Mouse (Mus musculus): ENCODE results near the gene Ifngr2. TPM values are rescaled to one million over a fixed set of nuclear protein-coding genes. Genes with fewer than 3 reads are reported as not detected.

Ifngr2 gene
- polyA plus RNA-seq, 1 experiment from 2014 or later, result 99.9 TPM

GRCm38 (mm10) chr16:91588703-91589102, 41.8 kb downstream of the Ifngr2 start:
- Histone ChIP-seq H3K27me3 (ENCODE audit: control insufficient read depth, insufficient read depth, low read length) (no peaks in the 10 kb centered on the region), H3K4me2 (ENCODE audit: low read depth, low read length) (no peak overlapping the region), H3K36me3 (ENCODE audit: control insufficient read depth, insufficient read depth, low read length) (peaks cover 4% of the 10 kb centered on the region; the same call in 1 of the 2 replicates), H3K4me3 (ENCODE audit: low read depth, low read length) (no peak overlapping the region), H3K9ac (replicated peaks; ENCODE audit: low read depth, low read length) (no peak overlapping the region), H3K27ac (ENCODE audit: low read depth, low read length) (no peak overlapping the region), H3K9me3 (ENCODE audit: control insufficient read depth, low read length) (no peaks in the 10 kb centered on the region), H3K4me1 (ENCODE audit: control insufficient read depth, insufficient read depth, low read length) (no peaks in the 10 kb centered on the region)
- ATAC-seq (ENCODE audit: low read depth), result no peak
- WGBS, result 91% methylated on average over 3 of the region's 3 CpGs

GRCm38 (mm10) chr16:91592162-91592561, 45.3 kb downstream of the Ifngr2 start:
- no peak for ATAC-seq (ENCODE audit: low read depth)
- Histone ChIP-seq H3K36me3 (ENCODE audit: control insufficient read depth, insufficient read depth, low read length) (no peaks in the 10 kb centered on the region), H3K4me1 (ENCODE audit: control insufficient read depth, insufficient read depth, low read length) (peaks cover 8% of the 10 kb centered on the region; the same call in 1 of the 2 replicates), H3K4me3 (ENCODE audit: low read depth, low read length) (no peak overlapping the region), H3K9me3 (ENCODE audit: control insufficient read depth, low read length) (no peaks in the 10 kb centered on the region), H3K27ac (ENCODE audit: low read depth, low read length) (no peak overlapping the region), H3K9ac (replicated peaks; ENCODE audit: low read depth, low read length) (no peak overlapping the region), H3K4me2 (ENCODE audit: low read depth, low read length) (no peak overlapping the region), H3K27me3 (ENCODE audit: control insufficient read depth, insufficient read depth, low read length) (no peaks in the 10 kb centered on the region)
- WGBS, result 70% methylated on average over 8 of the region's 8 CpGs

GRCm38 (mm10) chr16:91593262-91593661, 46.4 kb downstream of the Ifngr2 start:
- Histone ChIP-seq H3K4me2 (ENCODE audit: low read depth, low read length) (no peak overlapping the region), H3K9ac (replicated peaks; ENCODE audit: low read depth, low read length) (no peak overlapping the region), H3K27me3 (ENCODE audit: control insufficient read depth, insufficient read depth, low read length) (no peaks in the 10 kb centered on the region; the same call in 1 of the 2 replicates), H3K36me3 (ENCODE audit: control insufficient read depth, insufficient read depth, low read length) (no peaks in the 10 kb centered on the region), H3K9me3 (ENCODE audit: control insufficient read depth, low read length) (no peaks in the 10 kb centered on the region), H3K27ac (ENCODE audit: low read depth, low read length) (no peak overlapping the region), H3K4me3 (ENCODE audit: low read depth, low read length) (no peak overlapping the region), H3K4me1 (ENCODE audit: control insufficient read depth, insufficient read depth, low read length) (peaks cover 8% of the 10 kb centered on the region; the same call in 1 of the 2 replicates)
- WGBS, result 81% methylated on average over 3 of the region's 3 CpGs
- no peak for ATAC-seq (ENCODE audit: low read depth)

- Histone ChIP-seq H3K4me1 (ENCODE audit: control insufficient read depth, insufficient read depth, low read length) (peaks cover 8% of the 10 kb centered on the region; the same call in 1 of the 2 replicates), H3K27ac (ENCODE audit: low read depth, low read length) (no peak overlapping the region), H3K9ac (replicated peaks; ENCODE audit: low read depth, low read length) (no peak overlapping the region), H3K9me3 (ENCODE audit: control insufficient read depth, low read length) (no peaks in the 10 kb centered on the region), H3K36me3 (ENCODE audit: control insufficient read depth, insufficient read depth, low read length) (no peaks in the 10 kb centered on the region), H3K27me3 (ENCODE audit: control insufficient read depth, insufficient read depth, low read length) (no peaks in the 10 kb centered on the region; the same call in 1 of the 2 replicates), H3K4me2 (ENCODE audit: low read depth, low read length) (no peak overlapping the region), H3K4me3 (ENCODE audit: low read depth, low read length) (no peak overlapping the region)
- WGBS, result 65% methylated on average over 6 of the region's 6 CpGs
- no peak for ATAC-seq (ENCODE audit: low read depth)
These were observed 48.2 kb downstream of the Ifngr2 start for GRCm38 (mm10) chr16:91595076-91595475.

- H3K36me3 ChIP-seq (ENCODE audit: control insufficient read depth, insufficient read depth, low read length), result no peaks in the 10 kb centered on the region
- WGBS, result 17% methylated on average over 9 of the region's 9 CpGs
- peaks cover 8% of the 10 kb centered on the region; the same call in 1 of the 2 replicates for H3K4me1 ChIP-seq (ENCODE audit: control insufficient read depth, insufficient read depth, low read length)
- peak overlapping the region; percentile 78; the same call in 1 of the 2 replicates for H3K9ac ChIP-seq (replicated peaks; ENCODE audit: low read depth, low read length)
- peak overlapping the region; percentile 89 for H3K4me3 ChIP-seq (ENCODE audit: low read depth, low read length)
- peak overlapping the region; percentile 80 for H3K4me2 ChIP-seq (ENCODE audit: low read depth, low read length)
- no peak for ATAC-seq (ENCODE audit: low read depth)
- H3K9me3 ChIP-seq (ENCODE audit: control insufficient read depth, low read length), result no peaks in the 10 kb centered on the region
- no peaks in the 10 kb centered on the region; the same call in 1 of the 2 replicates for H3K27me3 ChIP-seq (ENCODE audit: control insufficient read depth, insufficient read depth, low read length)
- no peak overlapping the region; the same call in 1 of the 2 replicates for H3K27ac ChIP-seq (ENCODE audit: low read depth, low read length)
These were observed 49.5 kb downstream of the Ifngr2 start for GRCm38 (mm10) chr16:91596397-91596778.

- WGBS, result under 1% methylated on average over 74 of the region's 75 CpGs
- Histone ChIP-seq H3K4me1 (ENCODE audit: control insufficient read depth, insufficient read depth, low read length) (peaks cover 8% of the 10 kb centered on the region; the same call in 1 of the 2 replicates), H3K27ac (ENCODE audit: low read depth, low read length) (peak overlapping the region; percentile 76), H3K4me2 (ENCODE audit: low read depth, low read length) (peak overlapping the region; percentile 80), H3K27me3 (ENCODE audit: control insufficient read depth, insufficient read depth, low read length) (no peaks in the 10 kb centered on the region; the same call in 1 of the 2 replicates), H3K9ac (replicated peaks; ENCODE audit: low read depth, low read length) (peak overlapping the region; percentile 78), H3K4me3 (ENCODE audit: low read depth, low read length) (peak overlapping the region; percentile 89), H3K9me3 (ENCODE audit: control insufficient read depth, low read length) (no peaks in the 10 kb centered on the region), H3K36me3 (ENCODE audit: control insufficient read depth, insufficient read depth, low read length) (no peaks in the 10 kb centered on the region)
- ATAC-seq (ENCODE audit: low read depth), result peak; percentile 77
These were observed 50.2 kb downstream of the Ifngr2 start for GRCm38 (mm10) chr16:91596779-91597671.

GRCm38 (mm10) chr16:91597672-91598010, 50.8 kb downstream of the Ifngr2 start, which contains the start of gene Tmem50b:
Gene Tmem50b, minus strand, starts transcription at chr16:91597800.
- Histone ChIP-seq H3K9me3 (ENCODE audit: control insufficient read depth, low read length) (no peaks in the 10 kb centered on the region), H3K27ac (ENCODE audit: low read depth, low read length) (peak within 1 kb of the TSS; percentile 76), H3K27me3 (ENCODE audit: control insufficient read depth, insufficient read depth, low read length) (no peaks in the 10 kb centered on the region; the same call in 1 of the 2 replicates), H3K4me3 (ENCODE audit: low read depth, low read length) (peak within 1 kb of the TSS; percentile 89), H3K4me2 (ENCODE audit: low read depth, low read length) (peak within 1 kb of the TSS; percentile 80), H3K9ac (replicated peaks; ENCODE audit: low read depth, low read length) (peak within 1 kb of the TSS; percentile 78), H3K36me3 (ENCODE audit: control insufficient read depth, insufficient read depth, low read length) (no peaks in the 10 kb centered on the region), H3K4me1 (ENCODE audit: control insufficient read depth, insufficient read depth, low read length) (peaks cover 8% of the 10 kb centered on the region; the same call in 1 of the 2 replicates)
- 2% methylated on average over 31 of the region's 34 CpGs for WGBS
- ATAC-seq (ENCODE audit: low read depth), result peak; percentile 99

- ATAC-seq (ENCODE audit: low read depth), result no peak
- H3K9me3 ChIP-seq (ENCODE audit: control insufficient read depth, low read length), result no peaks in the 10 kb centered on the region
- no peak overlapping the region for H3K27ac ChIP-seq (ENCODE audit: low read depth, low read length)
These were observed 52.4 kb downstream of the Ifngr2 start for GRCm38 (mm10) chr16:91599242-91599641.

GRCm38 (mm10) chr16:91601081-91601480, 54.2 kb downstream of the Ifngr2 start:
- H3K4me2 ChIP-seq (ENCODE audit: low read depth, low read length), result no peak overlapping the region
- 67% methylated on average over 4 of the region's 4 CpGs for WGBS
- no peak overlapping the region for H3K4me3 ChIP-seq (ENCODE audit: low read depth, low read length)
- H3K9ac ChIP-seq (replicated peaks; ENCODE audit: low read depth, low read length), result no peak overlapping the region
- H3K36me3 ChIP-seq (ENCODE audit: control insufficient read depth, insufficient read depth, low read length), result no peaks in the 10 kb centered on the region
- H3K4me1 ChIP-seq (ENCODE audit: control insufficient read depth, insufficient read depth, low read length), result peaks cover 8% of the 10 kb centered on the region; the same call in 1 of the 2 replicates
- H3K27ac ChIP-seq (ENCODE audit: low read depth, low read length), result no peak overlapping the region
- no peaks in the 10 kb centered on the region; the same call in 1 of the 2 replicates for H3K27me3 ChIP-seq (ENCODE audit: control insufficient read depth, insufficient read depth, low read length)
- no peak for ATAC-seq (ENCODE audit: low read depth)
- H3K9me3 ChIP-seq (ENCODE audit: control insufficient read depth, low read length), result no peaks in the 10 kb centered on the region

More at GRCm38 (mm10) chr16:91599242-91599641, 52.4 kb downstream of the Ifngr2 start:
- H3K36me3 ChIP-seq (ENCODE audit: control insufficient read depth, insufficient read depth, low read length), result no peaks in the 10 kb centered on the region
- H3K4me3 ChIP-seq (ENCODE audit: low read depth, low read length), result no peak overlapping the region
- peaks cover 8% of the 10 kb centered on the region; the same call in 1 of the 2 replicates for H3K4me1 ChIP-seq (ENCODE audit: control insufficient read depth, insufficient read depth, low read length)
- H3K4me2 ChIP-seq (ENCODE audit: low read depth, low read length), result no peak overlapping the region
- no peaks in the 10 kb centered on the region; the same call in 1 of the 2 replicates for H3K27me3 ChIP-seq (ENCODE audit: control insufficient read depth, insufficient read depth, low read length)
- H3K9ac ChIP-seq (replicated peaks; ENCODE audit: low read depth, low read length), result no peak overlapping the region
